Mouse (Mus musculus): ENCODE data around the gene Ly6g6d. TPM values are rescaled to one million over a fixed set of nuclear protein-coding genes. Genes with fewer than 3 reads are reported as not detected.

The Ly6g6d gene
- polyA plus RNA-seq, 1 experiment from 2014 or later = 4.9 TPM

DNA sequence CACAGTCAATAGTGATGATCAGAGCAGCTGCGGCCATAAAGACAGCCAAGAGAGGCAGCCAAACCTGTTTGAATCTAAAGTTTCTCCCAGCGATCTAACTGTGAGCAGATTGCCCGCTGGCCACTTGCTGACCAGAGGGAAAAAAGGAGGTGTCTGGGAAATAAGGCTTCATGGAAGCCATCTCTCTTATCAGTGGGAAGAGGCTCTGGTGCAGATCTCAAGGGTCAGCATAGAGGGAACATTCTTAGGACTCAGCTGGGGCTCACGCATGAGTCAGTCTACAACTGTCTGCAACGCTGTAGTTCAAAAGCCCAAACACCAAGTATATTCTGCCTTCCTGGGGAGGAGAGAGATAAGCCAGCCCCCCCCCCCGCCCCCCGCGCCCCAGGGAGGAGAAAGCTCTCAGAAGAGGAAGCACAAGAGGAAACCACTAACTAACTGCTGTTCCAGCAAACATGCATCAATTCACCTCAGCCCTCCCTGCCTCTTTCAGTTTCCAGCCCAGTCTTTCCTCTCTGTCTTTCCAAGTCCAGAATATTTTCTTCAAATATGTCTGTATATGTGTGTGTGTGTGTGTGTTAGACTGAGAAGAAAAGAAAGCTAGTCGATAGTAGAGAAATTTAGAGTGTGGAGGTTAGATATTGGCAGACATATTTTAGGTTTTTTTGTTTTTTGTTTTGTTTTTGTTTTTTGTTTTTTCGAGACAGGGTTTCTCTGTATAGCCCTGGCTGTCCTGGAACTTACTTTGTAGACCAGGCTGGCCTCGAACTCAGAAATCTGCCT lies 29.5 kb downstream of the Ly6g6d start:
- Histone ChIP-seq H3K27me3 (replicated peaks; ENCODE audit: control insufficient read depth, insufficient read depth, low read length) (no peaks in the 10 kb centered on the region), H3K9ac (ENCODE audit: low read depth, low read length) (peak overlapping the region; percentile 7; the same call in 1 of the 2 replicates), H3K4me2 (replicated peaks; ENCODE audit: low read depth) (peak overlapping the region; percentile 94), H3K4me3 (ENCODE audit: low read depth, low read length) (peak overlapping the region; percentile 12; the same call in 1 of the 2 replicates), H3K9me3 (ENCODE audit: control insufficient read depth) (no peaks in the 10 kb centered on the region), H3K36me3 (ENCODE audit: control insufficient read depth, insufficient read depth) (peaks cover 11% of the 10 kb centered on the region; the same call in 1 of the 2 replicates), H3K27ac (ENCODE audit: low read depth, low read length) (peak overlapping the region; percentile 97), H3K4me1 (replicated peaks; ENCODE audit: control insufficient read depth, insufficient read depth, low read length) (peaks cover 17% of the 10 kb centered on the region)
- ATAC-seq = peak; percentile 12
- no peak for TF ChIP-seq CTCF (IDR thresholded peaks at IDR 0.05; ENCODE audit: low read depth)
- WGBS = 17% methylated on average over 11 of the region's 11 CpGs

DNA sequence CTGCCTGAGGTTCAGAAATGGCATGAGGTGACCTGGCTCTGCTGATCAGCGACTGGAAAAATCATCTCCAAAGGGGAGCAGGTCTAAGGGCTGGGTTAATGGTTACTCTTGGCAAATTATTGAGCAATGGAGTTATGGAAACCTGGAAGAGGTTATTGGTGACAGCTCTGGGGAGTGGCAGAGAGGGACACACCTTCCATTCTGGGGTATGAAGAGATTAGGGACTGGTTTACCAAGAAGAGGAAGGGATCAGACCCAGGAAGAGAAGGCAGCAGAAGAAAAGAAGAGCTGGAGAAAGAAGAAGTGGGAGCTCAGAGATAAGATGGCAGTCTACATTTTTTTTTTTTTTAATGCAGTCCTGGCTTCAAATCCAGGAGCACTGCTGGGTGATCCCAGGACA lies 30.2 kb downstream of the Ly6g6d start:
- peak; percentile 55 for ATAC-seq
- Histone ChIP-seq H3K27me3 (replicated peaks; ENCODE audit: control insufficient read depth, insufficient read depth, low read length) (no peaks in the 10 kb centered on the region), H3K4me3 (ENCODE audit: low read depth, low read length) (peak overlapping the region; percentile 12; the same call in 1 of the 2 replicates), H3K9me3 (ENCODE audit: control insufficient read depth) (no peaks in the 10 kb centered on the region), H3K4me2 (replicated peaks; ENCODE audit: low read depth) (peak overlapping the region; percentile 94), H3K27ac (ENCODE audit: low read depth, low read length) (peak overlapping the region; percentile 97), H3K36me3 (ENCODE audit: control insufficient read depth, insufficient read depth) (peaks cover 5% of the 10 kb centered on the region; the same call in 1 of the 2 replicates), H3K4me1 (replicated peaks; ENCODE audit: control insufficient read depth, insufficient read depth, low read length) (peaks cover 17% of the 10 kb centered on the region), H3K9ac (ENCODE audit: low read depth, low read length) (0 out of 2 replicates have a peak overlapping the region, but pooled peaks have one; percentile 12)
- WGBS = 25% methylated on average over 1 of the region's 1 CpGs
- TF ChIP-seq CTCF (IDR thresholded peaks at IDR 0.05; ENCODE audit: low read depth) = no peak

DNA sequence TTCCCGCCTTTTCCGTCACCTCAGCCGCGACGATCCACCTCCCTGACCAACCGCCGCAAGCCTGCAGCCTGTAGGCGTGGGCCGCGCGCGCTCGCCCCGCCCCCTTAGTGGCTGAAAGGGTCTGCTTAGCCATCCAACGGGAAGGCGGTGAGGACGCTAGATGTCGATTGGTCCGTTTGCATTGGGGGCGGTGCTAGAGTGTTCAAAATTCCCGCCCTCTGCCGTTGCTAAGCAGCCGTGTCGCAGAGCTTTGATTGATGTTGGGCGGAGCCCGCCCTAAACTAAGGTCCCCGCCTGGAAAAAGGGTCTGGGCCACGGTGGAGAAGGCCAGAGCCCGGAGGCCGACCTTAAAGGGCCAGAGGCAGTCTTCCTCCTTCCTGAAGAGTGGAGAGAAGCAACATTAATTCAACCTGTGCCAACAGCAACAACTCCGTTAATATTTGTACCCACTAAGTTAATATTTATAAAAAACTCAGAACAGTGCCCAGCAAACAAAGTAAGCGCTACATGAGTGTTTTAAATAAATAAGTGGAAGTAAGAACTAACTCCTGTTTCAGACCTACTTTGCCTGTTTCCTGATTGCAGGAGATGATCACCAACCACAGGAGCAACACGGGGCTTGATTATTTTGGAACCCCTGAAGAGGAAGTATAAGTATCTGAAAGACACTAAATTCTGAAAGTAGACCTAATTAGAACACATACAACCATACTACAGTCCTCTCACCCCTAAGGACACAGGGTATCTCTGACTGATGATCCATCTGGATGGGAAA lies 31.0 kb downstream of the Ly6g6d start, which contains the start of gene Msh5:
Gene Msh5 (minus strand): TSS at position 65 of the 775 bp plus-strand sequence.
- no peak for TF ChIP-seq CTCF (IDR thresholded peaks at IDR 0.05; ENCODE audit: low read depth)
- ATAC-seq = peak; percentile 91
- Histone ChIP-seq H3K9ac (ENCODE audit: low read depth, low read length) (peak within 1 kb of the TSS; percentile 79), H3K4me3 (ENCODE audit: low read depth, low read length) (peak within 1 kb of the TSS; percentile 51), H3K9me3 (ENCODE audit: control insufficient read depth) (no peaks in the 10 kb centered on the region), H3K27ac (ENCODE audit: low read depth, low read length) (peak within 1 kb of the TSS; percentile 97), H3K27me3 (replicated peaks; ENCODE audit: control insufficient read depth, insufficient read depth, low read length) (no peaks in the 10 kb centered on the region), H3K36me3 (ENCODE audit: control insufficient read depth, insufficient read depth) (no peaks in the 10 kb centered on the region), H3K4me1 (replicated peaks; ENCODE audit: control insufficient read depth, insufficient read depth, low read length) (peaks cover 12% of the 10 kb centered on the region), H3K4me2 (replicated peaks; ENCODE audit: low read depth) (peak within 1 kb of the TSS; percentile 94)
- under 1% methylated on average over 33 of the region's 33 CpGs for WGBS

DNA sequence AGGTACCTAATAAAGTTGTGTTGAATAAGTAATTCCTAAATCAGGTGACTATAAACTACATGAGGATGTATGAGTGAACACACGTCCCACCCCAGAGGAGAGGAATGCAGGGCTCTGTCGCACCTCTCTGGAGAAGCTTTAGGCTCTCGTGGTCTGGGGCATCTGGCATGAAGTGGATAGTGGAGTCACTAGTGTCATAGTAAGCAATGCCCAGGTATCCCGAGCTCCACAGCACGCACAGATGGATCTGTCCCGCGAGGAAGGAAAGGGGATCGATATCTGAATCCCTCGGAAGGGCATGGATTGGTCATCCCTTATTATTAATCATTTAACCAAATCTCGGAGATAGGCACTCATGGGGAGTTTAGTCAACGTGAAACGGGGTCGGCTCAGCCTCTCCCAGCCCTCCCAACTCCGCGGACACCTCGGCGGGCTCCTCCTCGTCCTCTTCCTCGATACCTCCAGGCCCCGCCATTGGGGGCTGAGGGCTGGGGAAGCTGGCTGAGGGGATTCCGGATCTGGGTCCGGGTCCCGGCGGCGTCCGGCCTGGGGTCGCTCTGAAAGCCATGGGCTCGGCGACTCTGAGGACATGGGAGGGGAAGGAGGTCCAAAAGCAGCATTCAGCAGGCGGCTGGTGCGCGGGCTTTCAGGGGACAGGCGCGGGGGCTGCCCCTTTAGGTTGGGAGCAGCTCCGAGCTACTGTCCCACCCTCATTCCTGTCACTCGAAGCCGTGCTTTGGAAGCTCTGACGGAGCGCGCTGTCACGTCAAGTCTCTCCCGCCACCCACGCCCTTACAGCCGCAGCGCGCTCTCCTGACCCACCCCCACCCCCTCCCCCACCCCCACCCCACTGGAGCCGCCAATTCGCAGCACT lies 31.8 kb downstream of the Ly6g6d start:
- H3K4me1 ChIP-seq (replicated peaks; ENCODE audit: control insufficient read depth, insufficient read depth, low read length) = peaks cover 11% of the 10 kb centered on the region
- H3K27me3 ChIP-seq (replicated peaks; ENCODE audit: control insufficient read depth, insufficient read depth, low read length) = no peaks in the 10 kb centered on the region
- peak overlapping the region; percentile 51 for H3K4me3 ChIP-seq (ENCODE audit: low read depth, low read length)
- no peaks in the 10 kb centered on the region for H3K9me3 ChIP-seq (ENCODE audit: control insufficient read depth)
- ATAC-seq = no peak
- no peaks in the 10 kb centered on the region for H3K36me3 ChIP-seq (ENCODE audit: control insufficient read depth, insufficient read depth)
- WGBS = 4% methylated on average over 46 of the region's 48 CpGs
- peak overlapping the region; percentile 79 for H3K9ac ChIP-seq (ENCODE audit: low read depth, low read length)
- H3K27ac ChIP-seq (ENCODE audit: low read depth, low read length) = peak overlapping the region; percentile 76
- peak overlapping the region; percentile 94 for H3K4me2 ChIP-seq (replicated peaks; ENCODE audit: low read depth)
- no peak for TF ChIP-seq CTCF (IDR thresholded peaks at IDR 0.05; ENCODE audit: low read depth)

DNA sequence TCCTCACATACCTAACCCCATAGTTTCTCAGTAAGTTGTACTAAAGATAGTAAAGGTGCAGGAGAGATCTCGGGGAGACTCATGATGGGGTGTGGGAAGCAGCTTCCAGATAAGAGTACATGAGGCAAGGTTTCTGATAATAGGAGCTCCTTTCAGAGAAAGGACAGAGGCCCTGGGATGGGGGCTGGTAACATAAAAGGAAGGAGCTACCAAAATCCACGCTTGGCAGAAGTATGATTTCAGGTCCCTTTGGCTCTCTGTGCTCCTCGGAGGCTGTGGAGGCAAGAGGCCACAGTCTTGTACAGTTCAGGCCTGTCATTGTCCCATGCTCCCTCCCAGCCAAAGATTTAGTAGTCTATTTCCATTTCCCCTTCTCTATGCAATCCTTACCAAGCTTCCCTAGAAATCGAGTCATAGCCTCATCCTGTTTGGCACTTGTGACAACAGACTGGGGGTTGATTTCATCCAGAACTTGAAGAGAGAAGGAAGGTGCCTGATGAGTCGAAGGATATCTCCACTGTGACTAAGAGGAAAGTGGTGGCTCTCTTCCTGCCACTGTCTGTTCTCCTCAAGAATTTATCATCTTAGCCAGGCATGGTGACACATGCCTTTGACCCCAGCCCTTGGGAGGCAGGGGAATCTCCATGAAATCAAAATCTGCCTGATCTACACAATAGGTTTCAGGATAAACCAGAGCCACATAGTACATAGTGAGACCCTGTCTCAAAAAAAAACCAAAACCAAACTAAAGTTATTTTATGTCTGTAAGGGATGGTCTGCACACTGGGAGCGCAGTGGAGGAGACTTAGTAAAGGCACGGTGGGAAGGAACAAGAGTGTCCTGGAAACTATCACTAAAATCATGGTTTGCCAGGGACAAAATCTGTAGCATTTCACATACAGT lies 32.7 kb downstream of the Ly6g6d start:
- TF ChIP-seq CTCF (IDR thresholded peaks at IDR 0.05; ENCODE audit: low read depth) = no peak
- 64% methylated on average over 7 of the region's 7 CpGs for WGBS
- no peaks in the 10 kb centered on the region for H3K9me3 ChIP-seq (ENCODE audit: control insufficient read depth)
- H3K4me1 ChIP-seq (replicated peaks; ENCODE audit: control insufficient read depth, insufficient read depth, low read length) = peaks cover 11% of the 10 kb centered on the region
- peak overlapping the region; percentile 94 for H3K4me2 ChIP-seq (replicated peaks; ENCODE audit: low read depth)
- H3K9ac ChIP-seq (ENCODE audit: low read depth, low read length) = no peak overlapping the region
- H3K36me3 ChIP-seq (ENCODE audit: control insufficient read depth, insufficient read depth) = no peaks in the 10 kb centered on the region
- ATAC-seq = no peak
- no peak overlapping the region for H3K27ac ChIP-seq (ENCODE audit: low read depth, low read length)
- no peaks in the 10 kb centered on the region for H3K27me3 ChIP-seq (replicated peaks; ENCODE audit: control insufficient read depth, insufficient read depth, low read length)
- peak overlapping the region; percentile 51; the same call in 1 of the 2 replicates for H3K4me3 ChIP-seq (ENCODE audit: low read depth, low read length)
